Mouse (Mus musculus) 3134 (cell line): Measurements from ENCODE around the gene Wwox.

Experiments used
- DNase-seq: peaks from one replicate; pipeline ENCODE4 v3.0.0-alpha.2; 2011; ENCODE audit warnings: low spot score; ENCODE audit not compliant: insufficient read length; ENCODE audit errors: extremely low read depth

The Wwox gene

DNA sequence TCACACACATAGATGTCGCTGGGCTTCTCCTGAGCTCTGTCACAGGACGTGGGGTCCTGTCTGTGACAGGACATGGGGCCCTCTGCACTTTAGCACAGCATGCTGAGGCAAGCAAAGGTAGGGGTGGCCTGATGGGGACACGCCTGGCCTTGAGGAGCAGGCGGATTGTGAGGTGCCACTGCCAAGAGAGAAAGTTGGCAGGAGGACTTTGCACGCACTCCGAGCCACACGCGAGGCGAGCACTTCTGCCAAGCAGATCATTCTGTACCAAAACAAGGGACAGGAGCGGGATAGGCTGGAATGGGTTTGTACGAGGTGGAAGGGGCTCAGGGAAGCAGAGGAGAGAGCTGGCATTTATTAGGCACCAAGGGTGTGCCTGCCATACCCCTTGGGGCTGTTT is 543.3 kb downstream of the Wwox start:
- no peak for DNase-seq

DNA sequence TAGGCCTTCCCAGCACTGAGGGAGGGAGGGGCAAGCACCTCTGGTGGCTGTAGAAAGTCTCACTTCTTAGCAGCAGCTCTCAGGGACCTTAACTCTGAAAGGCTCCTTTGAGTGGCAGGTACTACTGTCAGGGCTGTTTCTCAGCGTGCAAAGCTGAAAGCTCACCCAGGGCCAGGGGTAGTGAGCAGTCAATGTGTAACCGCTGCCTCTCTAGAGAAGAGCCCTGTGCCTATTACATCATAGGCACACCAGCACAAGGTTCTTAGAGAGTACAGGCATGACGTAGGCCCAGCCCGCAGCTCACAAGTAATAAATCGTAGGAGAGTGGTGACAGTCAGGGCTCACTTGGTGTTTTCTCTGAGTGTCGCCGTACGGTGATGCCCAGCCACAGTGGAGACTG is 545.0 kb downstream of the Wwox start:
- DNase-seq = no peak

DNA sequence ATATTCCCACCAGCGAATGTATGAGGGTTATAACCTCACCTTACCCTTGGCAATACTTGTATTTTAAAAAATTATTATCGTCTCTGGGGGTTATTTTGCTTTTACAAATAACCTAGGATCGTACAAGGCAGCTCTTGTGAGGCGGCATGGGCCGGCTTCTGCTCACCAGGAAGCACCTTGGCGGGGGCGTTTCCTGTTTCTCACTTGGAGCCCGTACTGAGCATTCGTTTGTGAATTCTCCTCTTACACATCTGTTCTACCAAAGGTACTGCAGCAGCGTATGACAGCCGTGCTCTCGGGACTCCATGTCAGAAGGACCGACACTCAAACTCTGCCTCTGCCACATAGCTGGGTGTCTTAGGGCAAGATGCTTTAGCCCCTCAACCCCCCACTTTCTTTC is 546.5 kb downstream of the Wwox start:
- no peak for DNase-seq

DNA sequence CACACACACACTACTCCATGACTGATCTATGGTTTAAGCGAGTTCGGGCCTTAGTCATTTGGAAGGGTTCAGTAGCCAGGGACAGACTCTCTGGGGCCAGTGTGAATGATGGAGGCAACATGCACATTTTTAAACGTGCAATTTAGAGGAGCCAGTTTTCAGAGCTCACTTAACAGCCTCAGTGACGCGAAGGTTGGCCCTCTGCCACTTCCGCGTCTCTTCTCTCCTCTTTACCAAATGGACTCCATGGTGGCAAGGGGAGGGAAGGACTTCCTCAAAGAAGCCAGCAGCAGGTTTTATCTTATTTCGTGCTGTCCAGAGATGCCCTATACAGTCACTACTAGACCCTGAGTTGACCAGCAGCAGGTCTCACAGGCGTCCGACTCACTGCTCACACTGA is 547.5 kb downstream of the Wwox start:
- DNase-seq = no peak

DNA sequence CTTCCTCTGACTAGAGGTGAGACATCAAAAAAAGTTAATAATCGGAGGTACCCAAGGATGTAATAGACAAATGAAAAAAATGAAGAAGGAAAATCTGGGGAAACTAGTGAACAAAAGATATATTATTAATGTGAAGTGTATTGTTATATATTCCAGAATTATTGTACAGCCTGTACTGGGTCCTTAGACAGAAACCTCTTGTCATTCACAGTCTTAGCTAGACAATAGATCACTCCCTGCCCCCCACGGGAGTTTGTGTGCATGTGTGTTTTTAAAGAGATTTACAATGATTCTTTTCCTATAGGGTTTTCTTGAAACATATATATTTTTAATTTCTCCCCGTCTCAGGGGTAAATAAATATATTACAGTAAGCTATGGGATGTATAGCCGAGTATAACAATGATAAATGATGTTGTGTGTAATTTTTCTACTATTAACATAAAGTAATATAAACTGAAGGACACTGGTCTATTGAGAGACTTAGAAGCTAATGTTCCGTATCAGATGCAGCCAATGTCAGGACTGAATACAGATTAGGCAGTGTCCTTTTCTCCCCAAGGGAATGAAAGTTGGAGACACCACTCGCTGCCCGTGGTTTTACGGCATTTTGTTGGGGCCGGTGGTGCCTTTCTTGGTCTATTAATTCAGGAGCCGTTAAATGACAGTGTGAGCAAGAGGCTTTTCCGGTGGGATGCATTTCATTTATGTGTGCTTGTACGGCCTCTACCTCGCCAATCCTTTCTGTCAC is 551.6 kb downstream of the Wwox start:
- no peak for DNase-seq

DNA sequence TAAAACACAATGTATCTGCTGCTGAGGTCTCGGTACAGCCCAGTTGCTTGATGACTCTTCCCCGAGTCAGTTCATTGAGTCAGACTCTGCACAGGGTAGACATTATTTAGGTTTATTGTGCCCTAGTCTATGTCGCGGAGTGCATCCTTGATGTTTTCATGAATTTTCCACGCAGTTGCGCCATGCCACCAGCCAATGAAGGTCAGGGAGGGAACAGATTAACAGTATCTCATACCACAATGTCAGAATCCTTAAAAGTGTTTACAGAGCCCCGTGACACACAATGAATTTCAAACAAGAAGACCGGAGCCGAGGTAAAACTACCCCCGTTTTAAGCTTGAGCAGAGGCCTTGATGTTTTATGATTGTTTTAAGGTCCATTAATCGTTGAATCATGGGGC is 561.3 kb downstream of the Wwox start:
- no peak for DNase-seq

DNA sequence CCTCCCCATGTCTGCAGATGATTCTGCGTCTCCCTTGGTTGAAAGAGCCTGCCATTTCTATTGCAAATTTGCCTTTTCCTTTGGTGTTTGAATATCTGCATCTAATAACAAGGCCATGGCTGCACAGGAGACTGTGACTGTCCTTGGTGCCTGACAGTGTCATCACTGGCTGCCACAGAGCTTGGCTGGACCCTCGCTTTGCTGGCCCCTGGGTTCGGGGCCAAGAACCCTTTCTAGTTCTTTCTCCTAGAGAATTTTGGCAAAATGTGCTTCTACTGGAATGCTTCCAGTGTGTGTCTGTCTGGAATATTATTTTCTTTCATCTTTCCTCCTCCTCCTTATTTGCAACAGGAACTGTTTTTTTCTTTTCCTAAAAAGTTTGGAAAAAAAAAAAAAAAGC is 565.6 kb downstream of the Wwox start:
- DNase-seq = no peak

DNA sequence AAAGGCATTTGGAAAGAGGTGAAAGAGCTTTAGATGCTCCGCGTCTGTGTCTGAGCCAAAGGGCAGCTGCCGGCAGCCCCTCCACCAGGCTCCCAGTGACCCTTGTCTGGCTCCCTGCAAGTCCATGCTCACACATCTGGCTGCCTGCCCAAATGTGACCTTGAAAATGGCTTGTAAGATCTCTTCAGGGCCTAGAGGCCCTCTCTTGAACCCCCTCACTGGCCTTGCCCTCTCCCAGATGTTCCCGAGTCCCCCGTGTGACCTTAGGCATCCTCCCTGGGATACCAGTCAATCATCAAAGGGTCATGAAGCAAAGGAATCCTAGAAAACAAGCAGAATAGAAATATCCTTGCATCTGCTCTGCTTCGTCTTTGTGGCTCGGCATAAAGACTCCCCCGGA is 567.1 kb downstream of the Wwox start:
- no peak for DNase-seq

DNA sequence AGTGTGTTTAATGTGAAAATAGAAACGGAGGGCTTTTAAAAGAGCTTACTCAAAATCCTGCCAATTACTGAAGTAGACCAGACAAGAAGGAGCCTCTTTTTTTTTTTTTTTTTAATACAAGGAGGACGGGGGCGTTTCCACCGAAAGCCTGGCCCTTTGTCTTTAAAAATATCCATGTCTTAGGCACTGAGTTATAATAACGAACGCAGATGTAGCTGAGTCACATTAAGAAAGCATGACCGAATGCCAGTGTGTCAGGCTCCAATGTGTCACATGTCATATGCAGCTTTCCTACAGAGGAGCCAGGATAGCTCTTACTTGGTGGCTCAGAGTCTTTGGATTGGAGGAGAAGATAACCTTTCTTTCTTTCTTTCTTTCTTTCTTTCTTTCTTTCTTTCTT is 567.8 kb downstream of the Wwox start:
- no peak for DNase-seq

DNA sequence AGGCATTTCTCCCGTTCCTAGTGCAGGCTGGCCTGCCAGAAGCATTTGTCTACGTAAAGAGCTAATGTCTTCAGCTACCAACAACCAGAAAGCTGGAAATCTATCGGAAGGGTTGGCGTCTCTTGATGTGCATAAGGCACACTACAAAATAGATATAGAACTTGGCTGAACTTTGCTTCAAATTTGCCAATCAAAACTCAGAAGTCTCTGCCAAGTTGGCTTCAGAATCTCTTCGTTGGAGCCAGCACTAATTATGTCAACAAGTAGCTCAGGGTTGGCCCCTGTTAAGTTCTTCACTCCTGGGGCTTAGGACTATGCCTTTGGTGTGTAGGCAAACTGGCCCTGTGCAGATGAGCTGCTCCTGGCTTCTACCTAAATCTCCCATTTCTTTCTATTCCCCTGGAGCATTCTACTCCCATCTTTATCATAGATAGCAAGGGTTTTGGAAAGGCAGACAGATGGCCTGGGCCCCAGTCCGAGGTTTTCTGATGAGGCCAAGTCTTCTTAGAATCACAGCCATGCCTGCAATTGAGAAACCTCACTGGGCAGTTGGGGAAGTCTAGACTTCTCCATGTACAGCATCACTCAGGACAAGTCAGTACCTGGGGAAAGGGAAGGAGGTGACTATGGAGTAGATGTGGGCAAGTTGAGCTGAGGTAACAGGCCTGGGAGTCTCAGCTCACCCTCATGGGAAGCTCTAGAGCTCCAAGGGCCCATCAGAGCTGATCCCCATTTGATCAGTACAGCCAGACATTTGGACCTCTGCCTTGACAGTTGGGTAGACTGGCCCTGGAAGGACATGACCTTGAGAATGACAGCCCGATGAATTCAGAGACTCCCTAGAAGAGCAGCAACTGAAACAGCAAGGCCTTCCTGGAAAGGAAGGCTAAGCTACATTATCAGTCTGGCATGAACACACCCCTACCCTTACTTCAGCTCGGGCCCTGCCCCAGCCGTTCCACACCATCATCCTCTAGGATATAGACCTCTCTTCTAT is 569.5 kb downstream of the Wwox start:
- no peak for DNase-seq

DNA sequence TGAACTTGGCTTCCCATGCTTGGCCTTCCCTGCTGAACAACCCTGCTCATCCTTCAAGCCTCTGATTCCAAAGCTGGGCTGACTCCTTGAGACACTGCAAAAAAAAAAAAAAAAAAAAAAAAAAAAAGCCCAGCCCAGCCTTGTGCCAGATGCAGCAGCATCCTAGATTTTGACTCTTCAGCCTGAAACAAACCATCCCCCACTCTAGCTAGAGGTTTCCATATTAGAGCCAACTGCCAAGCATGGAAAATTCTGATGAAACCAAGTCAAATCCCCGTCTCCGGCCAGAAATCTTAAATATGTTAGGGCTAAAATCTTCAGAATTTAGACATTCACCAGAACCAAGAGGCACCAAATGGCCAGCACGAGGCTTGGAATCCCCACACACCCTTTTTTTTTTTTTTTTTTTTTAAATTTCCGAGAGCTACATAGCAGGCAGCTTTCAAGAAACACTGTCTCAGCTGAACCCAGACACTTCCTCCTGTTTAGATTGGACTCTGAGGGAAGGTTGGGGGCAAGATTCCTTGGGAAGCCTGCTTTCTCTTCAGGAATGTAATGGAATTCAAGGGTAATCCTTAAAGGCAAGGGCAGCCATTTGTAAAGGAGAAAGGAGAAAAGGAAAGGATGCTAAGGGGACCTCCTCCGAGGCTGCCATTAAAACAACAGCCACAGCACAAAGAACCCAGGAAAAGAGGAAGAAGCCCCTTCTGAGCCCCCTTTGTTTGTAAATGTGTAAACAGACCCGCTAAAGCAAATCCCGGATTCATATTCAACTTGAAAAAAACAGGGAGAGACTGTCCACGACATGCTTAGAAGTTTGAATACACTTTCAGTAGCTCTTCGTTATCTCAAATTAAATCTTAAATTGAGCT is 570.7 kb downstream of the Wwox start:
- no peak for DNase-seq

DNA sequence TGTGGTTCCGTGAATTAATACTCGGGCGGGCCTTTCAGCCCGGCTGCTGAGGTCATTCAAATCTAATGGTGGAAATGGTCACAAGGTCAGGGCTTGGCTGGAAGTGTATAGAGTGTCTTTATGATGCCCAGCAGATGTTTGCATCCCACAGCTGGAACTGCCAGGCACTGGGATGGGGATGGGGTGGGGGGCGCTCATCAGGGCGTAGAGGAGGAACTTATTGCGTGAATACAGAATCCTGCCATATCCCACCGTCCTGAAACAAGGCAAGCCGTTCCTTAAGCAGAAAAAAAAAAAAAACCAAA is 571.3 kb downstream of the Wwox start:
- DNase-seq = no peak

DNA sequence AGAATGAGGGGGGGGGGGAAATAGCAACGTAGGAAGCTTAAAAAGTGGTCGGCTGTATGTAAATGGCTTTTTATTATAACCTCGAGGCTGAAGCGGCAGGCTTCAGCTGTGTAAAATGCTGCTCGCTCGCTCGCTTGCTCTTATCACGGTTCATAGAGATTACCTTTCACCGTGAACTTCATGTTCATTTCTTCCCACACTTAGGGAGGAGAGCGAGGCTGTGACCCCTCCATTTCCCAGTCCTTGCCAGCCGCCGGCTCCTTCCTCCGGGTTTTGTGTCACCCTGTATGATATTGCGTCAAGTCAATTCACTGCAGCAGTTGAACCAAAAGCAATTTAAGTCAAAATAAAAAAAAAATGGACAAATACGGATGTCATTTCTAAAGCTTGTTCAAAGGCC is 580.2 kb downstream of the Wwox start:
- DNase-seq = no peak

DNA sequence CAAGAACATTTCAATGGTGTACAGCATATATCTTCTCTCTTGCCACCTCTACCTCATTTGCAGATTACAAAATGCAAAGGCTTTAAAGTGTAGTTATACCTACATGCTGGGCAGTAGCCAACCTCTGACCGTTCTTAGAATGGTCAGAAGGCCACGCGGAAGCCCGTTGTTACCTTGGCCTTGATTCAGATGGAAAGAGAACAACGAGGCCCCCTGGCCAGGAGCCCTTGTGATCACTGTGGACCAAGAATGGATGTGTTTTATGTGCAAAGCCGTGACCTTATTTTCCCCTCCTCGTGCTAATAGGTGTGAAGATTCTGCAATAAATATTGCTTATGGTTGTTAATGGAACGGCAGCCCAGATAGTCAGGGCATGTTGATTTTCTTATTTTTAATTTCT is 582.3 kb downstream of the Wwox start:
- no peak for DNase-seq

DNA sequence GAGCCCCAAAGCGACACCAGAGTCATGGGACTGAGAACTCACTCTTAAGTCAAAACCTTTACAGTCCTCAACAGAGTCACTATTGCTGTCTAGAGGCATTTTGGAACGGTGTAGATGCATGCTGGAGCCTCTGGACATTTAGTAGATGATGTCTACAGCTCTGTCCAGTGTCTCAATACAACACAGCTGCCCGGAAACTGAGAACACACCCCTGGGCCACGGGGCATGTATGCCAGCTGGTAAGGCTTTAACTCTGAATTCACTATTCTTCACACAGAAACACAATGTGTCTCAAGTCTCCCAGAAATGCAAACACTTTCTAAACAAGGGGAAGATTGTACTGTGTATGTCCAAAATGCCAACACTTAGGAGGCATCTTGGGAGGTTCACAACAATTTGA is 584.6 kb downstream of the Wwox start:
- no peak for DNase-seq

DNA sequence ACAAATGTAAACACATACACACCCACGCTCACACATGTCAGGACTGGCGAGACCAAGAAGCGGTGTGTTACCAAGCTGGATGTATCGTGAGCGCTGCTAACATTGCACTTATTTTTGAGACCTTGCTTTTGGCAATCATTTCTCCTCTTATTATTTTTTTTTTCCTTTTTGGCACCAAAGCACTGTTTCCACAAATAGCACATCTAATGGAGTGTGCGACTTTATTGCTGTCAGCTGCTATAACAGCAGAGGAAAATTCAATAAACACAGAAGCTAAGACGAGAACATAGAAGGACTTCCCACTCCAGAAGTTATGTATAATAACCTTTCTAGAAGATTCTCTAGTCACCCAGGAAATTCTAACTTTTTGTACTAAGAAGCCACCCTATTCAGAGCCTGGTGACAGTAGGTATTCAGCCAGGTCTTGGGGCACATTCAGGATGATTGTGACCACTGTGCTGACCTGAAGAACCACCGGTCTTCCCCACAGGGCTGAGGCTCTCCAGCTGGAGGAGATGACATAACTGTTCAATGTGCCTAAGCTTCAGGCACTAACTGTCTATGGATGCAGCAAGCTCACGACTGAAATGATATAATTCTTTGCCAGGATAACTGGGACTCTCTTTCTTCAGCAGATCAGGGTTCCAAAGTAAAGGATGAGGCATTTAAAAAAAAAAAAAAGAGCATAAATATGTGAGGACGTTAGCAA is 586.1 kb downstream of the Wwox start:
- no peak for DNase-seq

DNA sequence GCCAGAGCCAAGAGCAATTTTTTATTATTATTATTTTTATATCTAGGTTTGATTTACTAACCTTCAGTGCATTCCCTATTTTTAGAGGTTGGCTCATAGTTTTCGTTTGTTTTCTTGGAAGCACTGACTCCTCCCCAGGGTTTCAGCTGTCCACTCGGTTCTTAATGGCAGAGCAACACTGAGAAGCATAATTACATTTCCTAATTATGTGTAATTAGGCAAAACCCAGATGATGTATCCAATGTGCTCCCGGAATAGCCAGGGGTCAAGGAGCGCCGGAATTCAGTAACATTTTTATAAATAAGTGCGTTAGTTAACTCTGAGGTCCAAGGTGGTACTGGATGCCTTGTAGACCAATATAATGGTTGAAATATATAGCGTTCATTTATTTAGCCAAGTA is 586.7 kb downstream of the Wwox start:
- no peak for DNase-seq

DNA sequence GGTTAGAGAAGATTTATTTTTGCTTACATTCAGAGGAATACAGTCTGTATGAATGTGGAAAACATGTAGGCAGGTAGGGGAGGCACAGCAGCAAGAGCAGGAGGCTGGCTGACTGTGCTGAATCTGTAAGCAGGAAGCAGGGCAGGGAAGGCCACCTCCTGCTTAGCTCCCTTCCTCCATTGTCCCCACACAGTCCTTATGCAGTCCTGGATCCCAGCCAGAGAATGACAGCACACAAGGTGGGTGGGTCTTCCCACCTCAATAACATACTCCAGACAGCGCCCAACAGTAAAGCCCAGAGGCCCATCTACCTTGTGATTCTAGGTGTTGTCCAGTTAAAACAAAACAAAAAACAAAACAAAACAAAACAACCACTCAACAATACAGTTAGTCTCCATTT is 593.7 kb downstream of the Wwox start:
- no peak for DNase-seq

DNA sequence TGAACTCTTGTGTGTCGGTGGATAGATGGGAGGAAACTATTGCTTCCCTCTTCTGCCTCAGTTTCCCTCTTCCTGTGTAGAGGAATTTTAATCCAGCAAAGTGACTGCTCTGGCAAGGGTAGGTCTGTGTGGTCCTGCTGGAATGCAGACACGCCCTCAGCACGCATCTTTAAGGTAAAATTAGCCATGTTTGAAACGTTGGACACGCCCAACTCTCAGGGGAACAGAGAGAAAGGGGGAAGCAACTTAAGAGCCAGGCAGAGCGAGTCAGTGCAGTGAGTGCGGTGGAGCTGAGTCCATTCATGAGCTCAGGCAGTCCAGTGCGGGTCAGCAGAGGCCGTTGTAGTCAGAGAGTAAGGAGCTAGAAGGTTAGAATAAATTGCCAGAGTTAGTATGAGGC is 596.6 kb downstream of the Wwox start:
- DNase-seq = no peak

DNA sequence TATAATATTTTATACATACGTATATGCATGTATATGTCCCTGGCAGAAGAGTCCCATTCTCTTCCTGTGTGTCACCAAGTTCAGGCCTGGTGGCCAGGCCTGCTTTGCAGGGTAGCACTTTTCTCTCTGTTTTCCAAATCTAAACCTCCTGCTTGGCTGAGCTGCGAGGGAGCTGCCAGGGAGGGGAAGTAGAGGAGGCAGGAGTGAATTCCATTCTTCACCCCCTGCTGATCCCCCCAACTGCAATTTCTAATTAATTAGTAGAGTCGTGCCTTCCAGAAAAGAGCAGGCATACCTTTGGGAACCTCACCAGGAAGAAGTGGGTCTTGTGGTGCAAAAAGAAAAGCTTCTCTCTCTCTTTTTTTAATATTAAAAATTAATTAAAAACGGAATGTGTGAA is 599.0 kb downstream of the Wwox start:
- no peak for DNase-seq

DNA sequence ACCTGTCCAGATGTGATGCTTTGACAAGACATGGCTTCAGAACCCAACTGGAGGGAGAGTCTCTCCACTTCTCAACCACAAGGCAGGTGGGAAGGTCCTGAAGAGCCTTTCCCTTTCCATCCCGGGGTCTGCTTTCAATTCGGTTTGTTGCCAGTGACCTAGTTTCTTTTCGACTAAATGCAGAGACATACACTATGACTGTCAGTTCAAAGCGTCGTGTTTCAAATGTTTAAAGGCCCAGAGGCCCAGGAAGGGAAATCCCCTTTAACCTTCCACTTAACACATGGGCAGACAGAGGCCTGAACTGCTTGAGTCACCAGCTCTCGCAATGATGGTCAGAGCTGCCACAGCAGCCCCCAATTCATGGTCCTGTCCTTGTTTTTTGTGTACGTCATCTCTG is 606.3 kb downstream of the Wwox start:
- no peak for DNase-seq
